Comparison of ENCODE assay signal across 7 mouse cellular contexts in the genomic region with DNA sequence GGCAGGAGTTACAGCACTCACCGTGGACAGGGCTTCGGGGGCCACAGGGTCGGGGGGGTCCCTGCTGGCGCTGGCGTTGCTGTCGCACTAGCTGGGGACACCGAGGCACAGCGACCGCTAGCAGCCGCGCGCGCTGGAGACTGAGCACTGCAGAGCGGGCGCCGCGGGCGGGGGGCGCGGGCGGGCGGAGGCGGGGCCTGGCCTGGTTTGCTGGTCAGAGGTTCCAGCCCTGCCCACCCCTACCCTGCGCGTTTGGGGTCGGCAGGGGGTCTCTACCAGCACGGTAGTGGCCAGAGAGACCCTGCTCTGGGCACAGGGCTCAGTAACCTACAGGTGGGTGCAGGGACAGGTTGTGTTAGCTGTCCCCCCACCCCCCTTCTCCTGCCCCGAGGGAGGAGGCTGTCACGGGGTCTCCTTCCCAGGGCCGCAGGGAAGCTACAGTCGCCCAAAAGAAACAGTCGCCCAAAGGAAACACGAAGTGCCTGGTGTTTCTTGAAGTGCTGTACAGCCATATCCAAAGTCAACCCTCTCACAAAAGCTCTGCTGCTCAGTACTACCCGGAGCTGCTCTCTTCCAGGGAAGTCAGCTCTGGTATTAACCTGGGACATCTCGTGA. TPM values are rescaled to one million over a fixed set of nuclear protein-coding genes. Genes with fewer than 3 reads are reported as not detected.
DNase-seq lines count a peak whose midpoint lies in the region; ATAC-seq and TF ChIP-seq lines count a peak whose summit lies in the region.

Gene Baiap3, minus strand, starts transcription at position 225 of the 615 bp plus-strand sequence.

- TF ChIP-seq POLR2A in testis, adult 2 months (IDR thresholded peaks at IDR 0.05; ENCODE audit: control insufficient read depth, low read depth, low read length) = no peak

- H3K27me3 ChIP-seq in testis, adult 2 months (ENCODE audit: control insufficient read depth, insufficient read depth, low read length) = no peaks in the 10 kb centered on the region
- H3K27me3 ChIP-seq in embryonic facial prominence, embryonic 13.5 days = peaks cover 46% of the 10 kb centered on the region
- peaks cover 23% of the 10 kb centered on the region for H3K27me3 ChIP-seq in midbrain, embryonic 13.5 days

- no peak within 1 kb of the TSS for H3K27ac ChIP-seq in testis, adult 2 months (ENCODE audit: control insufficient read depth, insufficient read depth, low read depth, low read length)
- H3K27ac ChIP-seq in embryonic facial prominence, embryonic 13.5 days = no peak within 1 kb of the TSS
- H3K27ac ChIP-seq in midbrain, embryonic 13.5 days = no peak within 1 kb of the TSS

- H3K4me3 ChIP-seq in testis, adult 2 months (ENCODE audit: control insufficient read depth, low read depth, low read length) = peak within 1 kb of the TSS; percentile 69
- peak within 1 kb of the TSS; percentile 46 for H3K4me3 ChIP-seq in embryonic facial prominence, embryonic 13.5 days
- peak within 1 kb of the TSS; percentile 35 for H3K4me3 ChIP-seq in midbrain, embryonic 13.5 days (replicated peaks)

- H3K9ac ChIP-seq in embryonic facial prominence, embryonic 13.5 days = peak within 1 kb of the TSS; percentile 67
- H3K9ac ChIP-seq in midbrain, embryonic 13.5 days (replicated peaks) = peak within 1 kb of the TSS; percentile 33

- ATAC-seq in embryonic facial prominence, embryonic 13.5 days (ENCODE audit: insufficient number of reproducible peaks, insufficient read depth, low FRiP score, low TSS enrichment, low read depth) = peak; percentile 59; the same call in 1 of the 2 replicates
- 0 out of 2 replicates have a peak, but pooled peaks have one; percentile 21 for ATAC-seq in midbrain, embryonic 13.5 days

- 4% methylated on average over 25 of the region's 35 CpGs for WGBS in embryonic facial prominence, embryonic 13.5 days
- 4% methylated on average over 35 of the region's 35 CpGs for WGBS in midbrain, embryonic 13.5 days

- no peak for TF ChIP-seq CTCF in testis, adult 2 months (IDR thresholded peaks at IDR 0.05; ENCODE audit: control insufficient read depth, insufficient read depth, insufficient replicate concordance, low read depth, low read length)

- no peaks in the 10 kb centered on the region for H3K36me3 ChIP-seq in testis, adult 2 months (ENCODE audit: control insufficient read depth, insufficient read depth, low read length)
- H3K36me3 ChIP-seq in embryonic facial prominence, embryonic 13.5 days = peaks cover 19% of the 10 kb centered on the region
- H3K36me3 ChIP-seq in midbrain, embryonic 13.5 days = peaks cover 19% of the 10 kb centered on the region

- intact Hi-C loops in gastrocnemius, postnatal 14 days (cut with DNase I; ENCODE audit: low total_unique reads) = no loop called here

- no peaks in the 10 kb centered on the region for H3K9me3 ChIP-seq in embryonic facial prominence, embryonic 13.5 days
- no peaks in the 10 kb centered on the region for H3K9me3 ChIP-seq in midbrain, embryonic 13.5 days

- no peak for DNase-seq in testis, postnatal 14 days (ENCODE audit: low spot score)
- peak; percentile 58 for DNase-seq in kidney, postnatal 14 days
- no peak for DNase-seq in gastrocnemius, postnatal 14 days
- no peak for DNase-seq in cerebellum, adult 9-11 months

- peak within 1 kb of the TSS; percentile 75 for H3K4me2 ChIP-seq in embryonic facial prominence, embryonic 13.5 days
- peak within 1 kb of the TSS; percentile 59 for H3K4me2 ChIP-seq in midbrain, embryonic 13.5 days (replicated peaks)

- peaks cover 13% of the 10 kb centered on the region for H3K4me1 ChIP-seq in testis, adult 2 months (ENCODE audit: control insufficient read depth, insufficient read depth, low read length)
- peaks cover 23% of the 10 kb centered on the region for H3K4me1 ChIP-seq in embryonic facial prominence, embryonic 13.5 days
- H3K4me1 ChIP-seq in midbrain, embryonic 13.5 days (replicated peaks) = peaks cover 61% of the 10 kb centered on the region

RNA-seq across cellular contexts. Expression of gene Baiap3, which starts in this region (rescaled TPM):
- 2.9 and 3.8 TPM in 2 replicates for polyA plus RNA-seq in testis, adult 2 months (2012; rRNA removed)
- 1.8 and 2.2 TPM in 2 replicates for polyA plus RNA-seq in embryonic facial prominence, embryonic 13.5 days (2015; fragmentation: Nextera tagmentation; extraction: Ambion mirVana)
- polyA plus RNA-seq in midbrain, embryonic 13.5 days (2015; fragmentation: Nextera tagmentation; extraction: Ambion mirVana) = 8.7 and 9.2 TPM in 2 replicates
- under 1 TPM in 1 of 2 experiments, not detected in 1; 0.41 TPM for total RNA-seq in gastrocnemius, postnatal 14 days (2021)
